Mouse (Mus musculus) cerebellum, postnatal 10 days (tissue): ENCODE data around the gene Rit1.
"Not testable (repeated sequence)": the region's sequence is repeated elsewhere in the genome, so short reads cannot be mapped to it uniquely, and the experiment has no call there.

Source experiments
- DNase-seq, 2 experiments: peaks; one replicate each; pipeline ENCODE4 v3.0.0; 2021; ENCODE audit warnings: mixed read lengths in 2 of 2

Gene Rit1

GRCm38 (mm10) chr3:88740147-88740546 is 23.5 kb downstream of the Rit1 start:
- no peak for DNase-seq

DNA sequence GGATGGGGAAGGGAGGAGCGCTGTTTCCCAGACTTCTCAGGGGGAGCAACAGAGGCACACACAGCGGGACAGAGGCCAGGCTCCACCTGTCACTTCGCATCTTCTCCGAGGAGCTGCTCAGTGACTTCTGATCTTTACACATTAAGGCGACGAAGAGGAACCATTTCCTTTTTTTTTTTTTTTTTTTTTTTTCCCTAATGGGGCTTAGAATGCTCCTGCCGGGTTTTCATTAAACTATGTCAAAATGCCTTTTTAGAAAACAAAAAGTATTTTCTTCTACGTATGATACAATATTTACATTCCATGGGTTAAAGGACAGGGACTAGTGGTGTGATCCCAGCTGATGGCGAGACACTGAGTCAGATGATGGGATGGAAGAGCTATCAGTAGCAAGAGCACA is 28.9 kb downstream of the Rit1 start:
- peak in 1 of 2 experiments; percentile 22 for DNase-seq

DNA sequence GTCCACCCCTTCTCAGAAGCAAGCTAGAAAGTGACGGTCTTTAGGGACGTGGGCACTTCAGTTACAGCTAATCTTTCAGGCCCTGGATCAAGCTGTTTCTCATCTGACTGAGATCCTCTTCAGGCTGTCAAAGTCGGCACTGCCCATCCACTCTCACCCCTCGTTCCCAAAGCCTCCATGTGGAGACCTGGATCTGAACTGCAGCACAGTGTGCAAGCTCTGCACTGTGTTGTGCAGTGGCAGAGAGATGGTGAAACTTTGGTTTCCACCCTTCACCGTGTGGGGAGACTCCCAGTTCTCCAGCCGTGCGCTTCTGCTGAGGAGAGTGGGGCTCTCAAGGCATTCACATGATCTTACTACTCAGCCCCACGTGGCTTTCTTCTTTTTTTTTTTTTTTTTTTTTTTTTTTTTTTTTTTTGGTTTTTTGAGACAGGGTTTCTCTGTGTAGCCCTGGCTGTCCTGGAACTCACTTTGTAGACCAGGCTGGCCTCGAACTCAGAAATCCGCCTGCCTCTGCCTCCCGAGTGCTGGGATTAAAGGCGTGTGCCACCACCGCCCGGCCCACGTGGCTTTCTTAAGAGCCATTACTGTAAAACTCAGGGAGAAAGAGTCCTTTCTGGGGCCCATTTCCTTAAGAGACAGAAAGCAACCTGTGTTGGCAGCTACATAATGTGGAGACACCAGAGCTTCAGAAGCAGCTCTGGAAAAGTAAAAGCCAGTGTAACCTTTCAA is 29.7 kb downstream of the Rit1 start:
- DNase-seq, result no peak

DNA sequence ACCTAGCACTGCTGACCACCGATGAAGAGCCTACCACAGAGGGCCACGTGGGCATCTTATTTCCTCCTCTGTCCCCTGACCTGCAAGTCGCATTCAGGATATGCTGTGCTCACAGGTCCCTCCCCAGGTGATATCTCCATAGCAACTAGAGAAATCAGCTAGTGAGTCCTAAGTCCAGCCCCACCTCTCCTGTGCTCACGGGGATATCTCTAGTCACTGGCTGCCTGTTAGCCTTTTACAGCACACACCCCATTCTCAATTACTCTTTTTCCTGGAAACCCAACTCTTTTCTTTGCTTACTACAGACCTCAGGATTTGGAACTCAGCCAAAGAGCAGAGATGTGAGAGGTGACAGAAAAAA is 30.2 kb downstream of the Rit1 start:
- peak in 1 of 2 experiments; percentile 25 for DNase-seq

DNA sequence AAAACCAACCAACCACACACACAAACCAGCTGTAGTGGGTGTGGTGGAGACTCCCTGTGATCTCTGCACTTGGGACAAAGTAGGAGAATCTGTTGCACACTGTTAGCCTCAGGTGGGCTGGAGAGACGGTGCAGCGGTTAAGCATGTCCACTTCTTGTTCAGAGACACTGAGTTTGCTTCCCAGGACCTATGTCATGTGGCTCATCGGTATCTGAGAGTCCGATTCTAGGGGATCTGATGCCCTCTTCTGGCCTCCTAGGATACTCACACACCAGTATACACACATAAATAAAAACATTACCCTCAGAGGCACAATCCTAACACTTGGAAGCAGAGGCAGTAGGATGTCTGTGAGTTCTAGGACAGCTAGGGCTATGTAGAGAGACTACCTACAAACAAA is 37.6 kb downstream of the Rit1 start:
- no peak for DNase-seq

GRCm38 (mm10) chr3:88755541-88755940 is 38.9 kb downstream of the Rit1 start:
- DNase-seq, result no peak

GRCm38 (mm10) chr3:88756276-88756675 is 39.6 kb downstream of the Rit1 start:
- DNase-seq, result peak; percentile 28 to 49

DNA sequence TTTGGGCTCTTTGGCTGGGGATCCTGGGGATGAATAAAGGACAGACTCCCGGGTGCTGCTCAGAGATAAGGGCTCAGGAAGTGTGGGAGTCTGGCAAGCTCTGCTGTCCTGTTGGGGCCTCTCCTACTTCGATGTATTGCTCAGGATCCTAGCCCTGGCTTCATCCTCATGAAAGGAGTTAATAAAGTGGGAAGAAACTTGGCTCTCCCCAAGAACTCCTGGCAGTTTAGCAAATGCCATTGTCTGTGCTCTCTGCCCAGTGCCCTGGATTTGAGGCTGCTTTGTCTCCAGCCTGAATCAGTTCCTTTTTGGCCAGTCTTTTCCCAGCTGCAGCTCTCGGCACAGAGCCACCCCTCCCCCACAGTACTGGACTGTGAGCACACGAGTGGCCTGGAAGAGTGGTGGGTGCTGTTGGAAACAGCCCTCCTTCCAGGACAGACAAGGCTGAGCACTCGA is 41.4 kb downstream of the Rit1 start:
- peak; percentile 90 to 94 for DNase-seq

DNA sequence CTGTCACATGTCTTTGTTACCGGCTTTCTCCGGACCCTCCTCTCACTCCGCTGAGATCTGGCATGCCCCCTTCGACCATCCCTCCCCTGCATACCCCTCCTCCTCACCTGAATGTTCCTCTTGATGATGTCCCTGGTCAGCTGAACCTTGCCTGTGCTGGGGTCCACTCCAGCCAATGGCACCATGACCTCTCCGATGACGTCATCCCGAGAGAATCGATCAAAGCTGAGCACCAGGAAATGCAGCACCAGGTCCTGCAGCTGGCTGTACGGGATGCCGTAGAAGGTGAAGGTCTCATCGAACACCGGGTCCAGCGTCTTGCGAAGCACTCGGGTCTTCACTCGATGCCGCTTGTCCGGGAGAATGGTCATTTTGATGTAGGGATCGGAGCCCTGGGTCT is 45.0 kb downstream of the Rit1 start:
- no peak for DNase-seq

DNA sequence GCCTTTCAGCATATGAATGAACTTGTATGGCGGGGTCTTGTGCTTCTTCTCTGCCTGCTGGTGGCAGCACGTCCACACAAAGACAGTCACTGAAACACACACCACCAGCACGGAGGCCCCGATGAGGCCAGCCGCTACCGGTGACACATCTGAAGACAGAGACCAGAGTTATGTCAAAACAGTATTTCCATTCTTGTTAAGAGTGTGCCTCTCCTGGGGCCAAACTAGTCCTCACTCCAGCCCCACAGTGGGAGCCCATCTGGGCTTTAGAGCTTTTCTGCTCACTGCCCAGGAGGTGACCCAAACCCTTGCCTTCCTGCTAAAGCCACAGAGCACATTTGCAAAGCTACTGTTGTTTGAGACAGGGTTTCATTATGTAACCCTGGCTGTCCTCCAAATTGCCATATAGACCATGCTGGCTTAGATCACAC is 45.8 kb downstream of the Rit1 start:
- DNase-seq, result no peak

DNA sequence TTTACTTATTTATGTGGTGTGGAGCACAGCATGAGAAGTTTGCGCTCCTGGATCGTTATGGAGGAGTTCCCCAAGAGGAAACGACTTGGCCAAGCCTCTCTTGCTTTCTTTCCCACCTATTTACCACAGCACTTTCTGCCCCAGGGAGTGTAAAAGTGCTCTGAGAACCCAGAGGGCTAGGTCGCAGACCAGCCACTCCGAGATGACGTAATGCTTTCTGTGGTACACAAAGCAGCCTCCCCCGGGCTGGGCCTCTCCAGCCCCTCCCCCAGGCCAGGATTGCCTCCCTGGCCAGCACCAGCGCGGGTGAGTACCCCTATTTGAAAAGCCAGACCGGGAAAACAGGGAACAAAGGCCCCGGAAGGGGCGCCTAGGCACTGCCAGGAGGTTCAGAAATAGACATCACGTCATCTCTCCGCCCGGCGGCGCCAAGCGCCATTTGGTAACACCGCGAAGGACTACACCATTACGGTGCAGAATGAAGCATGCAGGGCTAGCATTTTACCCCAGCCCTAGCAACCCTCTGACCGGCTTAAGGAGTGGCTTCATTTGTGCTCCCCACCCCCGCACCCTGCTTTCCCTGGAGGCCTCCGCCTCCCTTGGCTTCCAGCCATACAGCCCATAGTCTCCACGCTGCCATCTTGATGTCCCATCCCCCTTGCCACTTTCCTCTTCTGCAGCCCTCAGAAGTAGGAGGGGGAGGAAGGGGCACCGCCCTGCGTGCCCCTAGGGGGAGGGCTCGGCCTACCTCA is 54.7 kb downstream of the Rit1 start:
- DNase-seq, result peak; percentile 89 to 93

GRCm38 (mm10) chr3:88771941-88772280 is 55.3 kb downstream of the Rit1 start:
- DNase-seq, result not testable (repeated sequence)

DNA sequence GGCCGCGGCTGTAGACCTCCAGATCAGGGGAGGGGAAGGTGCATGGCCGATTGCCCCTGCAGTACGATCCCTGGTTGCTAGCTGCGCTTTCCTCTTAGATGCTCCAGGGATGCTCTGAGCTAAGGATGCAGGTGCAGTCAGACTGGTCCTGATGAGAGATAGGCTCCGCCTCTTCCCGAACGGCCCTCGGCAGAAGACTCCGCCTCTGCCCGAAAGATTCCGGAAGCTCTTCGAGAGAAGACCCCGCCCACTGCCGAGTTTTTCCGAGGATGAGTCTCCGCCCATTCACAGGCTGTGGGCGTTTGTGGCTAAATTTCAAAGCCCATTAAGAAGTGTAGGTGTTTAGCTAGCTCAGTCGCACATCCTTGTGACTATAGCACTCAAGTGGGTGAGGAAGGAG is 55.8 kb downstream of the Rit1 start:
- DNase-seq, result peak; percentile 92 to 96

- DNase-seq, result not testable (repeated sequence)
These were observed 56.5 kb downstream of the Rit1 start for GRCm38 (mm10) chr3:88773163-88773562.

GRCm38 (mm10) chr3:88774939-88775841 is 58.6 kb downstream of the Rit1 start, which contains the start of gene Syt11:
Syt11 (minus strand) TSS chr3:88775164.
- peak in 1 of 2 experiments; percentile 52 for DNase-seq
